In the genomic region with DNA sequence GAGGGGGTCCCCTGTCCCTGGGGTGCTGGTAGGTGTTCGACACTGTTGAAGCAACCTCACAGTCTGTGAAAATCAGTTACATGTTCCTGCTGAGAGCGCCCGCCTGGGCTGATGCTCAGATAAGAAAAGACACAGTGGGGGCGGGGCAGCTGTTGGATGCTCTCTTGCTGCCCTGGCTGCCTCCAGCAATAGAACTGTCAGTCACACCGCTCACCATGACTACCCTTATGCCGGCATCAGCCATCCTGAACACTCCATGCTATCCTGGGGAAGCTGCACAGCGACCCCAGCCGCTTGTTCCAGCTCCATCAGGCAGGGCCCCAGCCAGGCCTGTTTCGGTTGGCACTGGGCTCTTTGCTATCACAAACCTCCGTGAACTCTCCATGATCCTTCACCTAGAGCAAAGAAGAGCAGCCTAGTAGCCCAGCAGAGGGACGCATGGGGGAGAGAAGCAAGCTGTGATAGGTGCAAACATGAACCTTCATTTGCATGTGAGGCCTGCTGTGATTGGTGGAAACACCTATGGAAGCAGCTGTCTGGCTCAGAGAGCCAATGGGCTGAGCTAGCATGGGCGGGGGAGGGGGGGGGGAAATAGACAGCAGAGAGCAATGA, we compare ENCODE assay signal across 7 mouse cellular contexts. TPM values are rescaled to one million over a fixed set of nuclear protein-coding genes. Genes with fewer than 3 reads are reported as not detected.
A peak's percentile ranks its signal among the peaks of the same experiment; 100 is the strongest.
DNase-seq lines count a peak whose midpoint lies in the region; ATAC-seq lines count a peak whose summit lies in the region.

No protein-coding gene starts in this region.

- WGBS in kidney, embryonic 16.5 days: 79% methylated on average over 12 of the region's 12 CpGs
- 68% methylated on average over 12 of the region's 12 CpGs for WGBS in midbrain, embryonic 10.5 days

- H3K4me3 ChIP-seq in kidney, embryonic 16.5 days (ENCODE audit: low read length): no peak overlapping the region
- no peak overlapping the region for H3K4me3 ChIP-seq in midbrain, embryonic 10.5 days

- H3K9me3 ChIP-seq in kidney, embryonic 16.5 days (ENCODE audit: low read length): peaks cover 4% of the 10 kb centered on the region
- H3K9me3 ChIP-seq in midbrain, embryonic 10.5 days (replicated peaks): peaks cover 16% of the 10 kb centered on the region; the same call in 1 of the 2 replicates

- peak; percentile 35; the same call in 1 of the 2 replicates for ATAC-seq in kidney, embryonic 16.5 days (ENCODE audit: low FRiP score, low TSS enrichment)

- no peak overlapping the region for H3K4me2 ChIP-seq in kidney, embryonic 16.5 days (replicated peaks; ENCODE audit: low read depth, low read length)

- H3K27me3 ChIP-seq in kidney, embryonic 16.5 days (ENCODE audit: insufficient read depth, low read length): no peaks in the 10 kb centered on the region
- no peaks in the 10 kb centered on the region for H3K27me3 ChIP-seq in midbrain, embryonic 10.5 days (ENCODE audit: low read depth, poor library complexity, severe bottlenecking)

- no peak for DNase-seq in kidney, adult 18-20 months
- DNase-seq in 416B (ENCODE audit: low read depth): peak; percentile 33
- peak; percentile 17 for DNase-seq in MEL-GATA-1-ER (ENCODE audit: extremely low read depth, low read depth)
- DNase-seq in midbrain, embryonic 10.5 days (ENCODE audit: low spot score): peak; percentile 61
- DNase-seq in urinary bladder, postnatal 10 days (ENCODE audit: low spot score): no peak
- DNase-seq in cerebellum, postnatal 25 days: no peak

- no peak overlapping the region for H3K27ac ChIP-seq in kidney, embryonic 16.5 days (ENCODE audit: low read length)
- peak overlapping the region; percentile 63 for H3K27ac ChIP-seq in midbrain, embryonic 10.5 days (replicated peaks)

- H3K9ac ChIP-seq in kidney, embryonic 16.5 days (replicated peaks; ENCODE audit: low read length): no peak overlapping the region

- H3K4me1 ChIP-seq in kidney, embryonic 16.5 days (ENCODE audit: insufficient read depth, low read length): no peaks in the 10 kb centered on the region
- peaks cover 13% of the 10 kb centered on the region for H3K4me1 ChIP-seq in midbrain, embryonic 10.5 days

- no peaks in the 10 kb centered on the region for H3K36me3 ChIP-seq in kidney, embryonic 16.5 days (ENCODE audit: insufficient read depth, low read length)
- H3K36me3 ChIP-seq in midbrain, embryonic 10.5 days: no peaks in the 10 kb centered on the region

RNA-seq across cellular contexts. Expression of a gene that starts 59.7 kb away (rescaled TPM):
- 4.5 and 6.8 TPM in 2 replicates for polyA plus RNA-seq in kidney, embryonic 16.5 days (2015; fragmentation: Nextera tagmentation; extraction: Ambion mirVana)
- 6.8 TPM in 2 replicates for polyA plus RNA-seq in midbrain, embryonic 10.5 days (2016; fragmentation: Nextera tagmentation; extraction: Ambion mirVana)

Comparison
In these comparisons a context has a peak if more than half of its experiments do, and no peak if none do; other contexts are left out.
1. DNase-seq: peak in 416B (single experiment), MEL-GATA-1-ER (single experiment) and midbrain, embryonic 10.5 days (single experiment); none in kidney, adult 18-20 months (single experiment), urinary bladder, postnatal 10 days (single experiment) and cerebellum, postnatal 25 days (0 of 2).